Mouse (Mus musculus): ENCODE results near the gene Lin37. TPM values are rescaled to one million over a fixed set of nuclear protein-coding genes. Genes with fewer than 3 reads are reported as not detected.

Gene Lin37
- polyA plus RNA-seq, 1 experiment from 2014 or later, result 46.2 TPM

GRCm38 (mm10) chr7:30588676-30589434 lies 29.2 kb upstream of the Lin37 start, which contains the start of gene Kmt2b:
Gene Kmt2b, minus strand, starts transcription at chr7:30588726.
- peak; percentile 98 for DNase-seq (ENCODE audit: low spot score)
- Histone ChIP-seq H3K27ac (ENCODE audit: low read depth, low read length) (peak within 1 kb of the TSS; percentile 84), H3K4me3 (ENCODE audit: low read depth, low read length) (peak within 1 kb of the TSS; percentile 73), H3K4me2 (ENCODE audit: low read depth) (peak within 1 kb of the TSS; percentile 90), H3K4me1 (ENCODE audit: control insufficient read depth, insufficient read depth, low read length) (peaks cover 13% of the 10 kb centered on the region), H3K9me3 (ENCODE audit: control insufficient read depth, low read length) (no peaks in the 10 kb centered on the region), H3K36me3 (ENCODE audit: control insufficient read depth, insufficient read depth, low read length) (peaks cover 15% of the 10 kb centered on the region; the same call in 1 of the 2 replicates), H3K27me3 (ENCODE audit: control insufficient read depth, insufficient read depth, low read length) (no peaks in the 10 kb centered on the region), H3K9ac (ENCODE audit: low read length) (peak within 1 kb of the TSS; percentile 91)
- peak; percentile 96 for ATAC-seq (ENCODE audit: insufficient read depth, low FRiP score, low TSS enrichment)
- under 1% methylated on average over 42 of the region's 68 CpGs for WGBS

GRCm38 (mm10) chr7:30587842-30588667 lies 28.4 kb upstream of the Lin37 start:
- WGBS, result under 1% methylated on average over 44 of the region's 67 CpGs
- H3K4me1 ChIP-seq (ENCODE audit: control insufficient read depth, insufficient read depth, low read length), result peaks cover 13% of the 10 kb centered on the region

GRCm38 (mm10) chr7:30586455-30587020 lies 26.9 kb upstream of the Lin37 start:
- ATAC-seq (ENCODE audit: insufficient read depth, low FRiP score, low TSS enrichment), result no peak
- no peaks in the 10 kb centered on the region for H3K9me3 ChIP-seq (ENCODE audit: control insufficient read depth, low read length)
- H3K36me3 ChIP-seq (ENCODE audit: control insufficient read depth, insufficient read depth, low read length), result peaks cover 33% of the 10 kb centered on the region
- H3K27ac ChIP-seq (ENCODE audit: low read depth, low read length), result no peak overlapping the region
- H3K4me2 ChIP-seq (ENCODE audit: low read depth), result peak overlapping the region; percentile 90; the same call in 1 of the 2 replicates
- 93% methylated on average over 28 of the region's 28 CpGs for whole genome bisulfite sequencing
- H3K9ac ChIP-seq (ENCODE audit: low read length), result no peak overlapping the region
- no peaks in the 10 kb centered on the region for H3K27me3 ChIP-seq (ENCODE audit: control insufficient read depth, insufficient read depth, low read length)
- H3K4me3 ChIP-seq (ENCODE audit: low read depth, low read length), result peak overlapping the region; percentile 73; the same call in 1 of the 2 replicates
- peaks cover 13% of the 10 kb centered on the region for H3K4me1 ChIP-seq (ENCODE audit: control insufficient read depth, insufficient read depth, low read length)
- DNase-seq (ENCODE audit: low spot score), result no peak

More at GRCm38 (mm10) chr7:30587842-30588667, 28.4 kb upstream of the Lin37 start:
- H3K4me2 ChIP-seq (ENCODE audit: low read depth), result peak overlapping the region; percentile 90
- H3K9ac ChIP-seq (ENCODE audit: low read length), result peak overlapping the region; percentile 91
- H3K27me3 ChIP-seq (ENCODE audit: control insufficient read depth, insufficient read depth, low read length), result no peaks in the 10 kb centered on the region
- ATAC-seq (ENCODE audit: insufficient read depth, low FRiP score, low TSS enrichment) (peak; percentile 22), DNase-seq (ENCODE audit: low spot score) (peak; percentile 43)
- peak overlapping the region; percentile 84 for H3K27ac ChIP-seq (ENCODE audit: low read depth, low read length)
- no peaks in the 10 kb centered on the region for H3K9me3 ChIP-seq (ENCODE audit: control insufficient read depth, low read length)
- peaks cover 20% of the 10 kb centered on the region for H3K36me3 ChIP-seq (ENCODE audit: control insufficient read depth, insufficient read depth, low read length)
- H3K4me3 ChIP-seq (ENCODE audit: low read depth, low read length), result peak overlapping the region; percentile 73

- DNase-seq (ENCODE audit: low spot score) (no peak), ATAC-seq (ENCODE audit: insufficient read depth, low FRiP score, low TSS enrichment) (no peak)
- peaks cover 13% of the 10 kb centered on the region for H3K4me1 ChIP-seq (ENCODE audit: control insufficient read depth, insufficient read depth, low read length)
- WGBS, result 98% methylated on average over 7 of the region's 7 CpGs
- H3K36me3 ChIP-seq (ENCODE audit: control insufficient read depth, insufficient read depth, low read length), result peaks cover 40% of the 10 kb centered on the region
- H3K9ac ChIP-seq (ENCODE audit: low read length), result no peak overlapping the region
- H3K9me3 ChIP-seq (ENCODE audit: control insufficient read depth, low read length), result no peaks in the 10 kb centered on the region
- H3K27ac ChIP-seq (ENCODE audit: low read depth, low read length), result no peak overlapping the region
- no peak overlapping the region for H3K4me3 ChIP-seq (ENCODE audit: low read depth, low read length)
- H3K4me2 ChIP-seq (ENCODE audit: low read depth), result no peak overlapping the region
- H3K27me3 ChIP-seq (ENCODE audit: control insufficient read depth, insufficient read depth, low read length), result no peaks in the 10 kb centered on the region
These were observed 25.5 kb upstream of the Lin37 start for GRCm38 (mm10) chr7:30585170-30585569.

- Histone ChIP-seq H3K27me3 (ENCODE audit: control insufficient read depth, insufficient read depth, low read length) (no peaks in the 10 kb centered on the region), H3K4me3 (ENCODE audit: low read depth, low read length) (no peak overlapping the region), H3K9ac (ENCODE audit: low read length) (no peak overlapping the region; the same call in 1 of the 2 replicates), H3K4me1 (ENCODE audit: control insufficient read depth, insufficient read depth, low read length) (peaks cover 10% of the 10 kb centered on the region), H3K9me3 (ENCODE audit: control insufficient read depth, low read length) (no peaks in the 10 kb centered on the region), H3K4me2 (ENCODE audit: low read depth) (no peak overlapping the region), H3K36me3 (ENCODE audit: control insufficient read depth, insufficient read depth, low read length) (peaks cover 47% of the 10 kb centered on the region), H3K27ac (ENCODE audit: low read depth, low read length) (no peak overlapping the region)
- ATAC-seq (ENCODE audit: insufficient read depth, low FRiP score, low TSS enrichment), result no peak
- 95% methylated on average over 10 of the region's 10 CpGs for WGBS
- DNase-seq (ENCODE audit: low spot score), result no peak
These were observed 24.7 kb upstream of the Lin37 start for GRCm38 (mm10) chr7:30584339-30584738.

GRCm38 (mm10) chr7:30581547-30581946 lies 21.9 kb upstream of the Lin37 start:
- Histone ChIP-seq H3K27ac (ENCODE audit: low read depth, low read length) (no peak overlapping the region), H3K9me3 (ENCODE audit: control insufficient read depth, low read length) (no peaks in the 10 kb centered on the region), H3K4me2 (ENCODE audit: low read depth) (no peak overlapping the region), H3K9ac (ENCODE audit: low read length) (no peak overlapping the region), H3K4me3 (ENCODE audit: low read depth, low read length) (no peak overlapping the region), H3K36me3 (ENCODE audit: control insufficient read depth, insufficient read depth, low read length) (peaks cover 66% of the 10 kb centered on the region), H3K27me3 (ENCODE audit: control insufficient read depth, insufficient read depth, low read length) (no peaks in the 10 kb centered on the region), H3K4me1 (ENCODE audit: control insufficient read depth, insufficient read depth, low read length) (no peaks in the 10 kb centered on the region)
- WGBS, result 95% methylated on average over 16 of the region's 16 CpGs
- DNase-seq (ENCODE audit: low spot score) (no peak), ATAC-seq (ENCODE audit: insufficient read depth, low FRiP score, low TSS enrichment) (no peak)

- Histone ChIP-seq H3K9ac (ENCODE audit: low read length) (no peak overlapping the region), H3K4me2 (ENCODE audit: low read depth) (no peak overlapping the region), H3K27me3 (ENCODE audit: control insufficient read depth, insufficient read depth, low read length) (no peaks in the 10 kb centered on the region), H3K27ac (ENCODE audit: low read depth, low read length) (no peak overlapping the region), H3K4me1 (ENCODE audit: control insufficient read depth, insufficient read depth, low read length) (no peaks in the 10 kb centered on the region), H3K36me3 (ENCODE audit: control insufficient read depth, insufficient read depth, low read length) (peaks cover 68% of the 10 kb centered on the region), H3K4me3 (ENCODE audit: low read depth, low read length) (no peak overlapping the region), H3K9me3 (ENCODE audit: control insufficient read depth, low read length) (no peaks in the 10 kb centered on the region)
- WGBS, result 91% methylated on average over 8 of the region's 8 CpGs
- ATAC-seq (ENCODE audit: insufficient read depth, low FRiP score, low TSS enrichment) (no peak), DNase-seq (ENCODE audit: low spot score) (no peak)
These were observed 20.3 kb upstream of the Lin37 start for GRCm38 (mm10) chr7:30579950-30580349.

GRCm38 (mm10) chr7:30572969-30573368 lies 13.3 kb upstream of the Lin37 start:
- DNase-seq (ENCODE audit: low spot score) (no peak), ATAC-seq (ENCODE audit: insufficient read depth, low FRiP score, low TSS enrichment) (no peak)
- no peak overlapping the region for H3K9ac ChIP-seq (ENCODE audit: low read length)
- H3K27ac ChIP-seq (ENCODE audit: low read depth, low read length), result no peak overlapping the region
- H3K4me1 ChIP-seq (ENCODE audit: control insufficient read depth, insufficient read depth, low read length), result no peaks in the 10 kb centered on the region
- H3K4me2 ChIP-seq (ENCODE audit: low read depth), result no peak overlapping the region
- WGBS, result 96% methylated on average over 2 of the region's 2 CpGs
- no peaks in the 10 kb centered on the region for H3K9me3 ChIP-seq (ENCODE audit: control insufficient read depth, low read length)
- H3K36me3 ChIP-seq (ENCODE audit: control insufficient read depth, insufficient read depth, low read length), result peaks cover 53% of the 10 kb centered on the region
- H3K27me3 ChIP-seq (ENCODE audit: control insufficient read depth, insufficient read depth, low read length), result no peaks in the 10 kb centered on the region
- H3K4me3 ChIP-seq (ENCODE audit: low read depth, low read length), result no peak overlapping the region

Measured in neural tube, embryonic 11.5 days (tissue).